Mouse (Mus musculus): ENCODE measurements around the gene Tmcc3.

Gene Tmcc3

GRCm38 (mm10) chr10:94474185-94474584 is 162.4 kb downstream of the Tmcc3 start:
- no peak for DNase-seq (ENCODE audit: low spot score)

GRCm38 (mm10) chr10:94477366-94478225 is 165.8 kb downstream of the Tmcc3 start:
- no peak for DNase-seq (ENCODE audit: low spot score)

- DNase-seq (ENCODE audit: low spot score) = no peak
These were observed 167.9 kb downstream of the Tmcc3 start for GRCm38 (mm10) chr10:94479646-94480045.

- no peak for DNase-seq (ENCODE audit: low spot score)
These were observed 168.8 kb downstream of the Tmcc3 start for GRCm38 (mm10) chr10:94480380-94481101.

GRCm38 (mm10) chr10:94481613-94482012 is 169.9 kb downstream of the Tmcc3 start:
- DNase-seq (ENCODE audit: low spot score) = no peak

GRCm38 (mm10) chr10:94486179-94486578 is 174.4 kb downstream of the Tmcc3 start:
- no peak for DNase-seq (ENCODE audit: low spot score)

- no peak for DNase-seq (ENCODE audit: low spot score)
These were observed 177.8 kb downstream of the Tmcc3 start for GRCm38 (mm10) chr10:94489509-94489908.

GRCm38 (mm10) chr10:94491006-94491405 is 179.3 kb downstream of the Tmcc3 start:
- DNase-seq (ENCODE audit: low spot score) = no peak

GRCm38 (mm10) chr10:94494403-94494846 is 182.7 kb downstream of the Tmcc3 start:
- DNase-seq (ENCODE audit: low spot score) = no peak

- no peak for DNase-seq (ENCODE audit: low spot score)
These were observed 183.9 kb downstream of the Tmcc3 start for GRCm38 (mm10) chr10:94495496-94496235.

- no peak for DNase-seq (ENCODE audit: low spot score)
These were observed 185.2 kb downstream of the Tmcc3 start for GRCm38 (mm10) chr10:94496826-94497440.

- DNase-seq (ENCODE audit: low spot score) = no peak
These were observed 188.6 kb downstream of the Tmcc3 start for GRCm38 (mm10) chr10:94500210-94500876.

GRCm38 (mm10) chr10:94500877-94501273 is 189.1 kb downstream of the Tmcc3 start:
- no peak for DNase-seq (ENCODE audit: low spot score)

GRCm38 (mm10) chr10:94501796-94502195 is 190.0 kb downstream of the Tmcc3 start:
- no peak for DNase-seq (ENCODE audit: low spot score)

GRCm38 (mm10) chr10:94505248-94505772 is 193.6 kb downstream of the Tmcc3 start:
- no peak for DNase-seq (ENCODE audit: low spot score)

- DNase-seq (ENCODE audit: low spot score) = no peak
These were observed 197.1 kb downstream of the Tmcc3 start for GRCm38 (mm10) chr10:94508863-94509262.

GRCm38 (mm10) chr10:94512771-94513170 is 201.0 kb downstream of the Tmcc3 start:
- no peak for DNase-seq (ENCODE audit: low spot score)

GRCm38 (mm10) chr10:94514091-94514505 is 202.3 kb downstream of the Tmcc3 start:
- DNase-seq (ENCODE audit: low spot score) = no peak

GRCm38 (mm10) chr10:94514506-94515178 is 202.9 kb downstream of the Tmcc3 start:
- no peak for DNase-seq (ENCODE audit: low spot score)

GRCm38 (mm10) chr10:94515179-94515545 is 203.4 kb downstream of the Tmcc3 start:
- no peak for DNase-seq (ENCODE audit: low spot score)

- no peak for DNase-seq (ENCODE audit: low spot score)
These were observed 203.8 kb downstream of the Tmcc3 start for GRCm38 (mm10) chr10:94515583-94515982.
